Mouse (Mus musculus): Measurements from ENCODE around the gene Rnls. TPM values are rescaled to one million over a fixed set of nuclear protein-coding genes. Genes with fewer than 3 reads are reported as not detected.
"Not testable (repeated sequence)": the region's sequence is repeated elsewhere in the genome, so short reads cannot be mapped to it uniquely, and the experiment has no call there.

Gene Rnls
- polyA plus RNA-seq (2015; fragmentation: Nextera tagmentation; extraction: Ambion mirVana), result 7.5 and 8.6 TPM in 2 replicates

GRCm38 (mm10) chr19:33391651-33392382 is at the start of gene Rnls:
Gene Rnls, minus strand, starts transcription at chr19:33392295.
- Histone ChIP-seq H3K4me1 (no peaks in the 10 kb centered on the region), H3K9me3 (peaks cover 5% of the 10 kb centered on the region; the same call in 1 of the 2 replicates), H3K27me3 (no peaks in the 10 kb centered on the region), H3K27ac (peak within 1 kb of the TSS; percentile 82), H3K36me3 (no peaks in the 10 kb centered on the region), H3K4me2 (peak within 1 kb of the TSS; percentile 73), H3K4me3 (peak within 1 kb of the TSS; percentile 65), H3K9ac (peak within 1 kb of the TSS; percentile 93)
- peak; percentile 97 for ATAC-seq (ENCODE audit: insufficient number of reproducible peaks, insufficient read depth, low FRiP score, low TSS enrichment, low read depth)
- 2% methylated on average over 48 of the region's 48 CpGs for WGBS

DNA sequence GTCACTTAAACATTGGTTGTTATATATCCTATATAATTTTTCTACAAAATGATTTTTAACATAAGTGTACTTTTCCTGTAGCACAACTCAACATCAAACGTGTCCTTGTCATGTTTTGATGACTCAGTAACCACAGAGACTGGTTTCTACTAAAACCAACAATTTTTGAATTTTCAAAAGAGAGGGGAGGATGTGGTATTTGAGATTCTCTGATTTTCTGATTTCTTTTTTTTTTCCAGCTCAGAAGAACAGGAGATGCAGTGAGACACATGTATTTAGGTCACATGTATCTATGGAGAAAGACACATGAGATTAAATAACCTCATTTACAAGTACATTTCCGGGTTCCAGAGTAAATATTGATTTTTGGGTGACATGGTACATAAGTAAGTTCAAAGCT is 37.4 kb upstream of the Rnls start:
- Histone ChIP-seq H3K27ac (no peak overlapping the region), H3K27me3 (no peaks in the 10 kb centered on the region), H3K4me2 (no peak overlapping the region), H3K36me3 (no peaks in the 10 kb centered on the region), H3K4me1 (no peaks in the 10 kb centered on the region), H3K4me3 (no peak overlapping the region), H3K9ac (no peak overlapping the region), H3K9me3 (no peaks in the 10 kb centered on the region)
- no peak for ATAC-seq (ENCODE audit: insufficient number of reproducible peaks, insufficient read depth, low FRiP score, low TSS enrichment, low read depth)
- WGBS, result 40% methylated on average over 2 of the region's 2 CpGs

DNA sequence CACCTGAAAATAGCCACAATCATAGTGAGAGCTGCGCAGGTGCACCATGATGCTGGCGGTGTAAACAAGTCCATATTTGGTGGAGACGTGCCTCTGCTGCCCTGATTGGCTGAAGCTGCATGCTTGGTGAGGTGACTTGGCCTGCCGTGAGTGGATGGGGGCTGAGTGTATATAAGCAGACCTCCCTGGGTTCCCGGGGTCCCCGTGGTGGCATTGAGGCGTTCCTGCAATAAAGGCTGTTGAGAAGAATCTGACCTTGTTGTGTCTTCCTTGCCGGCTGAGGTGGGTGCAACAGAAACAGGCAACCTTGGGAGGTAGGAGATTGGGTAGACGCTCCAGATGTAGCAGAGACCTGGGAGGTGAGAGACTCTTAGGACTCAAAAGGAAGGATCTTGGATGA is 27.3 kb upstream of the Rnls start:
- H3K9ac ChIP-seq; H3K4me2 ChIP-seq; H3K4me3 ChIP-seq; H3K4me1 ChIP-seq; H3K27me3 ChIP-seq; ATAC-seq (ENCODE audit: insufficient number of reproducible peaks, insufficient read depth, low FRiP score, low TSS enrichment, low read depth); H3K36me3 ChIP-seq; H3K27ac ChIP-seq; H3K9me3 ChIP-seq: not testable (repeated sequence)
- 85% methylated on average over 9 of the region's 9 CpGs for WGBS

DNA sequence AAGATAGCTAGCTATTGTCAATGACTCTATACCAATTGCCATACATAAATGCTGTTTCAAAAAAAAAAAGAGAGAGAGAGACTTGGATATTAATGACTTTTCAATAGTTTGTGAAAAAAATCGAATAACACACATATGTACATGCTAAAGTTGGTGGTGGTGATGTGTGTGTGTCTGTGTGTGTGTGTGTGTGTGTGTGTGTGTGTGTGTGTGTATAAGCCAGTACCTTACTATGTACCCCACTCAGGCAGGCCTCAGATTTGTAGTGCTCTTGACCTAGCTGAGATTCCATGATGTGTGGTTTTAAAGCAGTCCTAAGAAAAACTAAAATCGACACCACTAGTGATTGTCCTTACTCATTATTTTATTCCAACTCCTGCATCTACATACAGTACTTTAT is 11.3 kb downstream of the Rnls start:
- H3K9me3 ChIP-seq, result no peaks in the 10 kb centered on the region
- no peak overlapping the region for H3K9ac ChIP-seq
- no peak for ATAC-seq (ENCODE audit: insufficient number of reproducible peaks, insufficient read depth, low FRiP score, low TSS enrichment, low read depth)
- no peak overlapping the region for H3K4me3 ChIP-seq
- H3K27me3 ChIP-seq, result no peaks in the 10 kb centered on the region
- H3K4me2 ChIP-seq, result no peak overlapping the region
- H3K27ac ChIP-seq, result no peak overlapping the region
- WGBS, result 69% methylated on average over 2 of the region's 2 CpGs
- H3K4me1 ChIP-seq, result no peaks in the 10 kb centered on the region
- H3K36me3 ChIP-seq, result no peaks in the 10 kb centered on the region

DNA sequence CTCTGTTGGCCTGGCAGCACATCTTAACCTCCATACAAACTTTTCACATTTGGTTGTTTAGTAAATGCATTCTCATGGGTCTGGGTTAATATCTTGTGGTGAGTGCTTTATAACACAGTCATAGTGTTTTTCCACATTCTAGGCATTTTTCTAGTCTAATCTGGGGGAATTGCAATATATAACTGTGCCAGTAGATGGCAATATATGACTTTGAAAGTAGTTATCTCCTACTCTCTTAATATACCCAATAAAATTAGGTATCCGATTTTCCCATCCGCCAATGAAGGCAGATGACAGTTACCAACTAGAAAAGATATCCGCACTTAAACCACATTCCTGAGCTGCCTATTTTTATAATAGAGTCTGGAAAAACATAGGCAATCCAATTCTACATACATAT is 11.7 kb downstream of the Rnls start:
- Histone ChIP-seq H3K9ac (no peak overlapping the region), H3K36me3 (no peaks in the 10 kb centered on the region), H3K4me1 (no peaks in the 10 kb centered on the region), H3K9me3 (no peaks in the 10 kb centered on the region), H3K27ac (no peak overlapping the region), H3K4me3 (no peak overlapping the region), H3K27me3 (no peaks in the 10 kb centered on the region), H3K4me2 (no peak overlapping the region)
- WGBS, result 14% methylated on average over 3 of the region's 3 CpGs
- ATAC-seq (ENCODE audit: insufficient number of reproducible peaks, insufficient read depth, low FRiP score, low TSS enrichment, low read depth), result no peak

DNA sequence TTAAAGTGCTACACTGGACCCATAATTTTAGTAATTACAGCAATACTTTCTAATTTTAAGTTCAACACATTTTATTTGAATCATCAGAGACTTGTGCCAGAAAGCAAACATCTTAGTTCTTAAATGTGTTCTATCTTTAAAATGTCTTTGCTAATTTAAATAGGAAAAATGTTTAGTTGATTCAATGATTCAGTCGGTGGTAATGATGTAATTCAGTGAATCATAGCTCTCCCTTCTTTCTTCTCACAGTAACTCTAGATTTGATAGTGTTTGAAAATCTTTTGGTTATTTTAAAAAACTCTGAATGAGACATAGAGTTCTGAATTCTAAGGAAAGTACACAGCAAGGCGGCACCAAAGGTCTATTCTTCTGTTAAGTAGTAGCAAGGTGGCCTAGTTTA is 23.3 kb downstream of the Rnls start:
- Histone ChIP-seq H3K36me3 (no peaks in the 10 kb centered on the region), H3K9ac (no peak overlapping the region), H3K4me1 (no peaks in the 10 kb centered on the region), H3K27ac (no peak overlapping the region), H3K4me2 (no peak overlapping the region), H3K4me3 (no peak overlapping the region), H3K9me3 (no peaks in the 10 kb centered on the region), H3K27me3 (no peaks in the 10 kb centered on the region)
- no peak for ATAC-seq (ENCODE audit: insufficient number of reproducible peaks, insufficient read depth, low FRiP score, low TSS enrichment, low read depth)
- 81% methylated on average over 2 of the region's 2 CpGs for WGBS

- 5% methylated on average over 3 of the region's 3 CpGs for WGBS
- H3K27me3 ChIP-seq, result no peaks in the 10 kb centered on the region
- H3K9ac ChIP-seq, result no peak overlapping the region
- no peaks in the 10 kb centered on the region for H3K36me3 ChIP-seq
- no peaks in the 10 kb centered on the region for H3K4me1 ChIP-seq
- H3K4me3 ChIP-seq, result no peak overlapping the region
- no peak overlapping the region for H3K4me2 ChIP-seq
- no peak for ATAC-seq (ENCODE audit: insufficient number of reproducible peaks, insufficient read depth, low FRiP score, low TSS enrichment, low read depth)
- no peak overlapping the region for H3K27ac ChIP-seq
- H3K9me3 ChIP-seq, result no peaks in the 10 kb centered on the region
Measured at GRCm38 (mm10) chr19:33366661-33367060, 25.4 kb downstream of the Rnls start.

DNA sequence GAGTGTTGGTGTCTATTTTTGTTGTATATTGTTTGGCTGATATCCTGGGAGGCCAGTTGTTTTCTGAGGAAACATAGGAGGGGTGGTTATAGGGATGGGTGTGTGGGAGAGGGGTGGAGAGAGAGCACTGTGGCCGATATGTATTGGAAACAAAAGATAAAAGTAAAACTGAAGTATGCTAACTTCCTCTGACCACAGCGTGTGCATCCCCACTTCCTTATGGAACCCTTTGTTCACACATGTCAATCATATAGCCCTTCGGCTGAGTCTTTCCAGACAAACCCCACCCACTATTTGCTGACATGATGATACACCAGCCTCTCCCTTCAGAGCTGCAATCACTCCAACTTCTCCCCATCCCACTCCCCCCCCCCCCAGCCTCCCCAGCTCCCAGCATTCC is 35.1 kb downstream of the Rnls start:
- Histone ChIP-seq H3K9me3 (no peaks in the 10 kb centered on the region), H3K27ac (no peak overlapping the region), H3K9ac (no peak overlapping the region), H3K4me1 (no peaks in the 10 kb centered on the region), H3K4me3 (no peak overlapping the region), H3K4me2 (no peak overlapping the region), H3K27me3 (no peaks in the 10 kb centered on the region), H3K36me3 (no peaks in the 10 kb centered on the region)
- no peak for ATAC-seq (ENCODE audit: insufficient number of reproducible peaks, insufficient read depth, low FRiP score, low TSS enrichment, low read depth)
- 47% methylated on average over 3 of the region's 3 CpGs for WGBS

GRCm38 (mm10) chr19:33340119-33340518 is 52.0 kb downstream of the Rnls start:
- Histone ChIP-seq H3K27ac (no peak overlapping the region), H3K9me3 (no peaks in the 10 kb centered on the region), H3K4me2 (no peak overlapping the region), H3K27me3 (no peaks in the 10 kb centered on the region), H3K4me1 (peaks cover 9% of the 10 kb centered on the region), H3K9ac (no peak overlapping the region), H3K4me3 (no peak overlapping the region), H3K36me3 (no peaks in the 10 kb centered on the region)
- WGBS, result 98% methylated on average over 1 of the region's 1 CpGs
- no peak for ATAC-seq (ENCODE audit: insufficient number of reproducible peaks, insufficient read depth, low FRiP score, low TSS enrichment, low read depth)

DNA sequence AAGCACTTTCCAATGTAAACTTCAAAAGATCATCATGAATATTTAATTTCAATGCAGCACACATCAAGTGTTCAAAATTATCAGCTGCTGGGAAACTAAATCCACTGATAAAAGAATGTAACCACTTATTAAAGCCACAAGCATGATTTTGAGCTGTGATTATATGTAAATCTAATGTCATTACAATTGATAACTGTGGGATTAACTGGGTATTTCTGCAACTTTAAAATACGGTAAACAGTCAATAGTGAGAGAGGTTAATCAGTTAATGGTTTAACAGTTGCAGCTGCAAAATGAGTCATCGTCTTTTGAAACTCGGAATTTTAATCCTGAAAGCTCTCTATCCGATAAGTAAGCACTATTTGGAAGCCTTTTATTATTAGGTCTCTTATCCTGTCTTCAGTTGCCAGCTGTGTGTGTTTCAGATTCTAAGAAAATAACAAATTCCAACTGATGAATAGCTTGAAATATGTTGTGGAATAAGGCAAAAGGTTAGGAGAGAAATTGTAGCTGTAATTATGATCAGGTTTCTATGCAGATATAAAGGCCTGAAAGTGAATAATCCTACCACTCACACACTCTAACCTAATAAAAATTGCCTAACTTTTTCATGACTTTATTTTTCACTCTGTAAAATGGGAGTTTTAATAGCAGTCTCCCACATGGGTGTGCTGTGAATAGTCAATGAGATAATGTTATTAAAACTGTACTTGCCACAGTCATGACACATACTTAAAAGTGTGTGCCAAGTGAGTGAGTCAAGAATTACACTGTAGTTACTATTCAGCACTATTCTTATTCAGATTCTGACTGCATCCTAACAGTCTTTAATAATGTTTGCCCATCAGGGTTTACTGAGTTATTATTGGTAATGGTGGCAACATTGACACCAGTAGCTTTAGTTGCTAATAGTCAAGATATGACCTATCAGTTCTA is 65.1 kb downstream of the Rnls start:
- Histone ChIP-seq H3K27ac (no peak overlapping the region), H3K4me1 (no peaks in the 10 kb centered on the region), H3K4me2 (no peak overlapping the region), H3K9me3 (no peaks in the 10 kb centered on the region), H3K4me3 (no peak overlapping the region), H3K27me3 (no peaks in the 10 kb centered on the region), H3K36me3 (no peaks in the 10 kb centered on the region), H3K9ac (no peak overlapping the region)
- WGBS, result 59% methylated on average over 4 of the region's 4 CpGs
- ATAC-seq (ENCODE audit: insufficient number of reproducible peaks, insufficient read depth, low FRiP score, low TSS enrichment, low read depth), result no peak

DNA sequence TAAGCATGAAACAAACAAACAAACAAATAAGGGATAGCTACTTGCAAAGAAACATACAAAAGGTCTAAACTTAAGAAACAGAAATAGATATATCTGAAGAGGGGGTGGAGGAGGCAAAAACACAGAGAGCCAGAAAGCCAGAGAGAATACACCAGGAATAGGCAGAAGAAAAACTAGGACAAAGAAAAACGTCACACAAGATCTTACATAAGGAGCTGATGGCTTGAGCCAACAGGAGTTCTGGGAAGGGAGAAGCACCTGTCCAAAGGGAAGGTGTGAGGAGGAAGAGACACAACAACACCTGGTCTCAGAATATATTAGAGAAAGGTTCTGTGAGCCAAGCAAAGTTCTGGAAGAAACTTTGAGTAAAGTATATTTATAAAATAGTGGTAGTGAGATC is 73.3 kb downstream of the Rnls start:
- Histone ChIP-seq H3K4me3 (no peak overlapping the region), H3K4me1 (no peaks in the 10 kb centered on the region), H3K9ac (no peak overlapping the region), H3K27ac (no peak overlapping the region), H3K9me3 (no peaks in the 10 kb centered on the region), H3K36me3 (no peaks in the 10 kb centered on the region), H3K27me3 (no peaks in the 10 kb centered on the region), H3K4me2 (no peak overlapping the region)
- 41% methylated on average over 1 of the region's 1 CpGs for WGBS
- ATAC-seq (ENCODE audit: insufficient number of reproducible peaks, insufficient read depth, low FRiP score, low TSS enrichment, low read depth), result no peak

- Histone ChIP-seq H3K4me2 (no peak overlapping the region), H3K9me3 (no peaks in the 10 kb centered on the region), H3K4me1 (no peaks in the 10 kb centered on the region), H3K27ac (no peak overlapping the region), H3K4me3 (no peak overlapping the region), H3K36me3 (no peaks in the 10 kb centered on the region), H3K27me3 (no peaks in the 10 kb centered on the region), H3K9ac (no peak overlapping the region)
- ATAC-seq (ENCODE audit: insufficient number of reproducible peaks, insufficient read depth, low FRiP score, low TSS enrichment, low read depth), result no peak
- 65% methylated on average over 4 of the region's 4 CpGs for WGBS
Measured at GRCm38 (mm10) chr19:33317130-33317529, 75.0 kb downstream of the Rnls start.

Measured in embryonic facial prominence, embryonic 13.5 days (tissue).